Mouse (Mus musculus): Measurements from ENCODE around the gene Cd300ld5.
"Not testable (repeated sequence)": the region's sequence is repeated elsewhere in the genome, so short reads cannot be mapped to it uniquely, and the experiment has no call there.

The Cd300ld5 gene

GRCm38 (mm10) chr11:115037669-115038068 is at the start of gene Cd300ld5:
TSS of gene Cd300ld5 (minus strand) at chr11:115037769.
- not testable (repeated sequence) for DNase-seq (ENCODE audit: low spot score in 2 of 2)

- no peak for DNase-seq (ENCODE audit: low spot score in 2 of 2)
These were observed 48.6 kb upstream of the Cd300ld5 start for GRCm38 (mm10) chr11:115086213-115086612.

- no peak for DNase-seq (ENCODE audit: low spot score in 2 of 2)
These were observed 47.5 kb upstream of the Cd300ld5 start for GRCm38 (mm10) chr11:115085064-115085463.

GRCm38 (mm10) chr11:115084595-115084994 is 47.0 kb upstream of the Cd300ld5 start:
- no peak for DNase-seq (ENCODE audit: low spot score in 2 of 2)

GRCm38 (mm10) chr11:115083376-115084139 is 46.0 kb upstream of the Cd300ld5 start:
- DNase-seq (ENCODE audit: low spot score in 2 of 2): peak; percentile 77 to 82

GRCm38 (mm10) chr11:115082196-115082595 is 44.6 kb upstream of the Cd300ld5 start:
- DNase-seq (ENCODE audit: low spot score in 2 of 2): no peak

- DNase-seq (ENCODE audit: low spot score in 2 of 2): no peak
These were observed 43.8 kb upstream of the Cd300ld5 start for GRCm38 (mm10) chr11:115081373-115081772.

- DNase-seq (ENCODE audit: low spot score in 2 of 2): peak; percentile 56 to 57
These were observed 43.3 kb upstream of the Cd300ld5 start for GRCm38 (mm10) chr11:115080886-115081285.

- DNase-seq (ENCODE audit: low spot score in 2 of 2): no peak
These were observed 41.1 kb upstream of the Cd300ld5 start for GRCm38 (mm10) chr11:115078680-115079079.

GRCm38 (mm10) chr11:115077436-115077835 is 39.9 kb upstream of the Cd300ld5 start:
- DNase-seq (ENCODE audit: low spot score in 2 of 2): no peak

- DNase-seq (ENCODE audit: low spot score in 2 of 2): no peak
These were observed 38.3 kb upstream of the Cd300ld5 start for GRCm38 (mm10) chr11:115075859-115076258.

GRCm38 (mm10) chr11:115075407-115075806 is 37.8 kb upstream of the Cd300ld5 start:
- DNase-seq (ENCODE audit: low spot score in 2 of 2): no peak

- DNase-seq (ENCODE audit: low spot score in 2 of 2): no peak
These were observed 35.4 kb upstream of the Cd300ld5 start for GRCm38 (mm10) chr11:115073002-115073401.

GRCm38 (mm10) chr11:115071631-115072294 is 34.2 kb upstream of the Cd300ld5 start:
- no peak for DNase-seq (ENCODE audit: low spot score in 2 of 2)

- no peak for DNase-seq (ENCODE audit: low spot score in 2 of 2)
These were observed 33.5 kb upstream of the Cd300ld5 start for GRCm38 (mm10) chr11:115071015-115071551.

GRCm38 (mm10) chr11:115066768-115067167 is 29.2 kb upstream of the Cd300ld5 start:
- no peak for DNase-seq (ENCODE audit: low spot score in 2 of 2)

- DNase-seq (ENCODE audit: low spot score in 2 of 2): no peak
These were observed 24.5 kb upstream of the Cd300ld5 start, which contains the start of gene Cd300e for GRCm38 (mm10) chr11:115062077-115062476. TSS of gene Cd300e (minus strand) at chr11:115062177.

GRCm38 (mm10) chr11:115059797-115060196 is 22.2 kb upstream of the Cd300ld5 start:
- no peak for DNase-seq (ENCODE audit: low spot score in 2 of 2)

GRCm38 (mm10) chr11:115058701-115059100 is 21.1 kb upstream of the Cd300ld5 start:
- DNase-seq (ENCODE audit: low spot score in 2 of 2): no peak

GRCm38 (mm10) chr11:115054537-115054936 is 17.0 kb upstream of the Cd300ld5 start:
- DNase-seq (ENCODE audit: low spot score in 2 of 2): no peak

GRCm38 (mm10) chr11:115052991-115053390 is 15.4 kb upstream of the Cd300ld5 start:
- DNase-seq (ENCODE audit: low spot score in 2 of 2): no peak

GRCm38 (mm10) chr11:115052206-115052605 is 14.6 kb upstream of the Cd300ld5 start:
- DNase-seq (ENCODE audit: low spot score in 2 of 2): no peak
